Mouse (Mus musculus): ENCODE measurements around the gene Unc13b. TPM values are rescaled to one million over a fixed set of nuclear protein-coding genes. Genes with fewer than 3 reads are reported as not detected.

Unc13b gene
- polyA plus RNA-seq, 1 experiment from 2014 or later: 2.0 TPM

Other genes with a start within 250 kb of the Unc13b start
- gene Fam205a1, start 205.1 kb upstream of the Unc13b start, polyA plus RNA-seq (2014; fragmentation: Nextera tagmentation; extraction: Ambion mirVana): 0.22 and 0.29 TPM in 2 replicates
- 0.11 and 0.18 TPM in 2 replicates for gene Gm12394, start 202.2 kb upstream of the Unc13b start, polyA plus RNA-seq (2014; fragmentation: Nextera tagmentation; extraction: Ambion mirVana)
- gene Fam205c, start 184.7 kb upstream of the Unc13b start, polyA plus RNA-seq (2014; fragmentation: Nextera tagmentation; extraction: Ambion mirVana): 0.71 and 0.75 TPM in 2 replicates
- gene Phf24, start 142.3 kb upstream of the Unc13b start, polyA plus RNA-seq (2014; fragmentation: Nextera tagmentation; extraction: Ambion mirVana): 0.38 and 0.42 TPM in 2 replicates
- 2.0 and 3.0 TPM in 2 replicates for gene Dnajb5, start 109.1 kb upstream of the Unc13b start, polyA plus RNA-seq (2014; fragmentation: Nextera tagmentation; extraction: Ambion mirVana)
- 0.41 and 0.53 TPM in 2 replicates for gene 1700022I11Rik, start 89.3 kb upstream of the Unc13b start, polyA plus RNA-seq (2014; fragmentation: Nextera tagmentation; extraction: Ambion mirVana)
- gene Vcp, start 58.4 kb upstream of the Unc13b start, polyA plus RNA-seq (2014; fragmentation: Nextera tagmentation; extraction: Ambion mirVana): 452 and 513 TPM in 2 replicates
- 18.2 and 18.6 TPM in 2 replicates for gene Fancg, start 48.4 kb upstream of the Unc13b start, polyA plus RNA-seq (2014; fragmentation: Nextera tagmentation; extraction: Ambion mirVana)
- gene Pigo, start 33.1 kb upstream of the Unc13b start, polyA plus RNA-seq (2014; fragmentation: Nextera tagmentation; extraction: Ambion mirVana): 22.5 and 23.3 TPM in 2 replicates
- gene Stoml2, start 27.2 kb upstream of the Unc13b start, polyA plus RNA-seq (2014; fragmentation: Nextera tagmentation; extraction: Ambion mirVana): 409 and 425 TPM in 2 replicates
- 6.0 and 7.4 TPM in 2 replicates for gene Fam214b, start 12.7 kb upstream of the Unc13b start, polyA plus RNA-seq (2014; fragmentation: Nextera tagmentation; extraction: Ambion mirVana)
- gene Atp8b5, start 208.2 kb downstream of the Unc13b start, polyA plus RNA-seq (2014; fragmentation: Nextera tagmentation; extraction: Ambion mirVana): 0.25 and 0.29 TPM in 2 replicates

All from liver, embryonic 11.5 days (tissue).